Mouse (Mus musculus) mature B cell (primary cell): Measurements from ENCODE around the gene Aven.
"Not testable (repeated sequence)": the region's sequence is repeated elsewhere in the genome, so short reads cannot be mapped to it uniquely, and the experiment has no call there.

ENCODE experiments used
- in situ Hi-C: fragments of 300-500 bp; cut with MboI; formaldehyde crosslinking; loops from 2 replicates; pipeline ENCODE4 v1.14.3; 2019

Aven gene

GRCm38 (mm10) chr2:112492856-112493538 is at the start of gene Aven:
Gene Aven, plus strand, starts transcription at chr2:112492964.
- in situ Hi-C loops, result no loop called here

GRCm38 (mm10) chr2:112443491-112443890 is 49.3 kb upstream of the Aven start:
- in situ Hi-C loops, result no loop called here

GRCm38 (mm10) chr2:112445511-112445910 is 47.3 kb upstream of the Aven start:
- in situ Hi-C loops, result no loop called here

GRCm38 (mm10) chr2:112448046-112448445 is 44.7 kb upstream of the Aven start:
- in situ Hi-C loops, result not testable (repeated sequence)

GRCm38 (mm10) chr2:112448510-112449059 is 44.2 kb upstream of the Aven start:
- in situ Hi-C loops, result no loop called here

- in situ Hi-C loops, result loop anchor here (5.0 kb wide), 1 partner anchor 72 kb away; the partner anchor contains the start of gene Katnbl1
These were observed 43.0 kb upstream of the Aven start for GRCm38 (mm10) chr2:112449597-112450296.

- in situ Hi-C loops, result loop anchor here (5.0 kb wide), 1 partner anchor 75 kb away; the partner anchor contains the start of gene Katnbl1
These were observed 40.3 kb upstream of the Aven start for GRCm38 (mm10) chr2:112452513-112452912.

- in situ Hi-C loops, result loop anchor here (5.0 kb wide), 1 partner anchor 77 kb away; the partner anchor contains the start of gene Katnbl1
These were observed 38.5 kb upstream of the Aven start for GRCm38 (mm10) chr2:112454125-112454861.

- in situ Hi-C loops, result loop anchor here (5.0 kb wide), 1 partner anchor 78 kb away; the partner anchor contains the start of gene Katnbl1
These were observed 37.8 kb upstream of the Aven start, which contains the start of gene Emc7 for GRCm38 (mm10) chr2:112454862-112455564. Gene Emc7, plus strand, starts transcription at chr2:112454997.

GRCm38 (mm10) chr2:112460557-112460956 is 32.2 kb upstream of the Aven start:
- in situ Hi-C loops, result no loop called here

- in situ Hi-C loops, result no loop called here
These were observed 23.2 kb upstream of the Aven start for GRCm38 (mm10) chr2:112469542-112469941.

- in situ Hi-C loops, result no loop called here
These were observed 21.8 kb upstream of the Aven start for GRCm38 (mm10) chr2:112470961-112471381.

GRCm38 (mm10) chr2:112472076-112472475 is 20.7 kb upstream of the Aven start:
- in situ Hi-C loops, result no loop called here

- in situ Hi-C loops, result no loop called here
These were observed 17.6 kb upstream of the Aven start for GRCm38 (mm10) chr2:112474997-112475724.

GRCm38 (mm10) chr2:112476554-112476953 is 16.2 kb upstream of the Aven start:
- in situ Hi-C loops, result no loop called here

- in situ Hi-C loops, result loop anchor here (10.0 kb wide), 1 partner anchor 106 kb away; the partner anchor contains the start of gene Katnbl1
These were observed 12.1 kb upstream of the Aven start, which contains the start of gene Chrm5 for GRCm38 (mm10) chr2:112480669-112481068. Gene Chrm5, minus strand, starts transcription at chr2:112480769.

GRCm38 (mm10) chr2:112481564-112481963 is 11.2 kb upstream of the Aven start:
- in situ Hi-C loops, result loop anchor here (10.0 kb wide), 1 partner anchor 107 kb away; the partner anchor contains the start of gene Katnbl1

GRCm38 (mm10) chr2:112482533-112483333 is 10.0 kb upstream of the Aven start:
- in situ Hi-C loops, result loop anchor here (10.0 kb wide), 1 partner anchor 108 kb away; the partner anchor contains the start of gene Katnbl1

- in situ Hi-C loops, result loop anchor here (10.0 kb wide), 1 partner anchor 108 kb away; the partner anchor contains the start of gene Katnbl1
These were observed 9.5 kb upstream of the Aven start for GRCm38 (mm10) chr2:112483334-112483651.
